Mouse (Mus musculus) olfactory bulb, adult 2 months (tissue): ENCODE data around the gene Tnnc2.

Experiments used
- CTCF ChIP-seq: fragments of 200-500 bp; IDR thresholded peaks from 2 replicates; pipeline ENCODE4 v1.5.1; 2012; ENCODE audit warnings: low read depth, mild to moderate bottlenecking, low read length, moderate library complexity; ENCODE audit not compliant: insufficient read depth
- POLR2A ChIP-seq: fragments of 200-500 bp; IDR thresholded peaks from 2 replicates; pipeline ENCODE4 v1.6.1; 2012; ENCODE audit warnings: mild to moderate bottlenecking, low read depth, low read length, moderate library complexity; ENCODE audit not compliant: insufficient read depth

- TF ChIP-seq POLR2A (no peak), CTCF (no peak)
These were observed at the start of gene Tnnc2 for GRCm38 (mm10) chr2:164779481-164780086.
